Mouse (Mus musculus) gastrocnemius, postnatal 4 days (tissue): Measurements from ENCODE around the gene Cnksr3. TPM values are rescaled to one million over a fixed set of nuclear protein-coding genes. Genes with fewer than 3 reads are reported as not detected.

Experiments
- DNase-seq, 2 experiments: peaks; one replicate each; pipeline ENCODE4 v3.0.0; 2021 to 2022; ENCODE audit warnings: low spot score in 2 of 2, mixed read lengths in 2 of 2
- total RNA-seq, 2 experiments: library from RNA; stranded (reverse); gene quantifications; 2 replicates each; pipeline ENCODE4 v1.2.3; 2021

Gene Cnksr3
- total RNA-seq, 2 experiments from 2014 or later: 14.1 to 15.3 TPM

DNA sequence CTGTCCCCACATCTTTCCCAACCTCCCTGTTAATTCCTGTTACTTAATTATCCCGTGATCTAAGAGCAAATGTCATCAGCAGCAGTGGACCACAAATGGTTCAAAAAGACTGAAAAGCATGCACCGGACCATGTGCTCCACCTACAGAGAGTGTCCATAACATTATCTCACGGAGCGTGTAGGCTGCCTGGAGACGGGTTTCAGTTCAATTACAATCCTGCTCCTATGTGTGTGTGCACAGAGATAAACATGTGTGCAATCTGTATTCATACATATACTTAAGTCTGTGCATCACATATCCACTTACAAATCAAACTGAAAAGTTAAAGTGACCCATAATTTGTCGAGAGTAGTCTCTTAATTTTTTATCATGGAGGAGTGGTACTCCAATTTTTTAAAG, 14.3 kb downstream of the Cnksr3 start:
- no peak for DNase-seq

DNA sequence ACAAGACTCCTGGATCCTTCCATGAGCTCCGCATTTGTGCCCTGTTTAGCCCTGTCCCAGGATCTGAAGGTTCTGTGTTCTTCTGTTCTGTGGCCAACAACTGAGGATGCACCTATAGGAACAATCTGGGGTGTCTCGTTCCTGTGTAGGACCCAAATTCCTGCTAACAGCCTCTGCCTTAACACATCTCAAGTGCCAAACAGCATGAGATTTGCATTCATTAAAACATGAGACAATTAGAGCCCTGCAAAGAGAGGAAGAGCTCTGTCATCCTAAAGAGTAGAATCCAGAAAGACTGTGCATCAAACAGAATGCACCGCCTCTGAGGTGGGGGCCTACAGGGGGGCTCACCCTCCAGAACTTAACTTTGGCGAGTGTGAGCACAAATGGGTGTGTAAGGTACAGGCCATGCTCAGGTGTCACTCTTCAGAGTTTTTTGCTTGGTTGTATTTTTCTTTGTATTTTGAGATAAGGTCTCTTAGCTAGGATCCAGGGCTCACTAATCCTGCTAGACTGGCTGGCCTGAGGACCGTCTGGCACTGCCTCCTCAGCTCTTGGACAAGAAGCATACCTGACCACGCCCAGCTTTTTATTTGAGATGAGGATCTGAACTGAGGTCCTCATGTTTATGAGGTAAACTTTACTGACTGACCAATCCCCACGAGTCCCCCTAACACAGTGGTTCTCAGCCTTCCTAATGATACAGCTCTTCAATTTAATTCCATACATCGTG, 15.2 kb downstream of the Cnksr3 start:
- no peak for DNase-seq

DNA sequence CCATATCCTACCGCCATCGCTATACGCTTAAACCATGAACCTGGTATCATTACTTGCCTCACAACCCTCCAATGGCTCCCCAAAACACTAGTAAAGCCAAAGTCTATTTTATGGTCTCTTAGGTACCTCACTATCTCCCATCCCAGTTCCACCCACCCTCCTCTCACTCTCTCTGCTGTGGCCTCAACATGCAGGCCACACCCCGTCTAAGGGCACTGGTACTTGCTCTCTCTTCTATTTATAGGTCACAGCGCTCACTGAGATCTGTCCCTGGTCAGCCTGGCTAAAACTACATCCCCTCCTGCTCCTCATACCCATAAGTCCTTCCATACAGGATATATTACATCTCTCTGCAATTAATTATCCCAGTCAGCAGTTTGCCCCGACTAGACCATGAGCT, 16.1 kb downstream of the Cnksr3 start:
- no peak for DNase-seq

DNA sequence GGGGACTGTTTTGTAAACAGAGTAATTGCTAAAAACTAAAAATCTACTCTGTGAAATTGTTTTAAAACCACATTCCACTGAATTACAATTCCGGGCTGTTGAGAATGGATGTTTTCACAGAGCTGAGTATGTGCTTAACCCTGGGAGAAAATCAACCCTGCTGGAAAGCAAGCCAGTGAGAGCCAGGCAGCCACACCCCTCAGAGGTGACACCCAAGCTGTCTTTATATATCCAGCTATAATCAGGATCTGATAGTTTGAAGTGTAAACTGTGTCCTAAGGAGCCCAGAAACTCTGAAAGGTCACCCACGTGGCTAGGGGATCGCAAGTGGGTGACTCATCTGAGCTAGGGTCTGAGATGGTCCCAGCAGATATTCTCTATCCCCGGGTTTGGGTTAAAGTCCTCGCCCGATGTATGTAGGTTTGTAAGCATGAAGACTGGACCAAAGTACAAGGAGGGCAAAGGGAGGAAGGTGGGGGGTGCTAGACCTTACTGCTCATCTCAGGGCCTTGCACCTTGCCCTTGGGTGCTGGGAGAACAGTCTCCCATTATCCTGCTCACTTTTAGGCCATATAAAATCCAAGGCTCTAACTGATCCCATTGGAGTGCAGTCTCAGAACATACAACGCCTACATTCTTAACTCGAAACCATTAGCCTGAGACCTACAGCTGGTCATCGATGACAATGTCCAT, 20.2 kb downstream of the Cnksr3 start:
- no peak for DNase-seq

DNA sequence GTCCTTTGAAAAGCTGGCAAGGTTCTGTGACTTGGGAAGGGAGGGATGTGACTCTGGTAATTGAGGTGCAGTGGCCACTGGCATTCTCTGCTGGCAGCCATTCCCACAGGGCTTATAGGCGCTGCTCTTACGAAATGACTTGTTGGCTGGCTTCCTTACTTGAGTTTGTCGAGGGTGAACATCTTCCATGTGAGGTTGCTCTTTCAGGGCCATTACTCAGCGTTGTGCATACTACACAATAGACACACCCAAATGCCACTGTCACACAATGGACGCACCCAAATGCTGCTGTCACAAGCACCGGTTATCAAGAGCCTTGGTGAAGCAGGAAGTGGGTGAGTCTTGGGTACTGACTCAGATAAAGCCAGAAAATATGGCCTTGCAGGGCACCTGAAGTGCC, 22.8 kb downstream of the Cnksr3 start:
- no peak for DNase-seq

DNA sequence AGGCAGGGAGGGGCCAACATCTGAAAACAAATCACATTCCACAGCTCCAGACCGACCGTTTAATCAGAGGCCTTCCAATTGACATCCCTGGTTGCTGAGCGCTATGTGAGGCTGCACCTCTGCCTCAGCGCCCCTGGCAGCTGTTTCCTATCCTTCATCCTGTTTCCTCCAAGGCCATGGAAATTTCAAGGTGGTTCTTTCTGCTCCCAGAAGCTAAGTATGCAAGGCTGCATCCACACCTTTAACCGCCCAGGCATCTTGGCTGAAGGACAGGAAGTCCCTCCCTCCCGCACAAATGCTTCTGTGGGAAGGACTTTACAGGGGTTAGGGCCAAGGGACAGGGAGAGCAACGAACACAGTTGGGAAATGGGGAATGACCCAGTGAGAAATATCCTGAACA, 24.2 kb downstream of the Cnksr3 start:
- no peak for DNase-seq

DNA sequence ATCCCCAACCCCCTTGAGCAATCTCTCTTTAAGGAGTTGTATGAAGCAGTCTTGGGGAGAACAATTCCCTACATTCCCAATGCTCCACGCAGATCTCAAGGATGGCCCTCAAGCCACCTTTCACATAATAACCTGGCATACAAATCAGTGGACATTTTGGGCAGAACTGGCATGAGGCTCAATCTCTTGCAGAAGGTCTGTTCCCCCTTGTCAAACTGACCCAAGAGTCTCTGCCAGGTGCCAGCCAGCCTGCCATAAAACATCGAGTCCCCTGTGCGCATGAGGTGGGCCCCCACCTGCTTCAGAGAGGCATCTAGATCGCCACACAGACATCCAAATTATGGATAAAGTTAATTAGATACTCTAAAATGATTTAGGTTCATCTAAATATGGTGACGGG, 25.0 kb downstream of the Cnksr3 start:
- no peak for DNase-seq

DNA sequence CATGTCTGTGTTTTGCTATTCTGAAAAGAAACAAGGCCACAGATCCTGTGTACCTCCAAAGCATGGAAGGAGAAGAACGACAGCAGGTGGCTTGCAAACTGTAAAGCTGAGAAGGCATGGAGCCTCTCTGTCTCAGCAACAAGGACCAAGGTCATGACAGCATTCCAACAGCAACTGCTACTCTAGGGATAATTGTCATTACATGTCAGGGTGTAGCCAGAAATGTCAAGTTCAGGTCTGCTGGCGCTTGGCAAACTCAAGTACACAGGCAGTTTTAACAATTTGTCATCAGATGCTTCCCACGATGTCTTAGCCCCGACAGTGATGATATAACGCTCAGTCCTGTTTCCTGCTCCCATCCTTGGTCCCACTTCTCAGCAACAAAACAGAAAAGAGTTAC, 26.0 kb downstream of the Cnksr3 start:
- DNase-seq: no peak

DNA sequence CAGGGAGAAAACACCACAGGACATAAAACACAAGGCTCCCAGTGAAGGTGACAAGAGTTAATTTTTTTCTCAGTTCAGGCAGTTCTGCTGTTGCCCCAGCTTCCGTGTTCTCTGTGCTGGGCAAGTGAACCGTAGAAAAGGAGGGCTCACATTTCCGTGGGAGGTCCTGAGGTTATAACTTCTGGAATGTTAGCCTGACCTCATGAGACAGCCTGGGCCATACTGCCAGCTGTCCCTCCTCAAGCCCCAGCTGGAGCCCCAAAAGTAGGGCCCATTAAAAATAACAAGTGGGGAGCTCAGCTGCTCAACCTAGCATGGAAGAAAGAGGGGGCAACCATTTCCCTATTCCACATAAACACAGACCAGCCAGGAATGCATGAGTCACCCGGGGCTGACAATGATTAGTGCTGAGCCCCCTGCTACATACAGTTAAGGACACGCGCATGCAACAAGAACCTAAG, 28.8 kb downstream of the Cnksr3 start:
- DNase-seq: peak in 1 of 2 experiments; percentile 21

DNA sequence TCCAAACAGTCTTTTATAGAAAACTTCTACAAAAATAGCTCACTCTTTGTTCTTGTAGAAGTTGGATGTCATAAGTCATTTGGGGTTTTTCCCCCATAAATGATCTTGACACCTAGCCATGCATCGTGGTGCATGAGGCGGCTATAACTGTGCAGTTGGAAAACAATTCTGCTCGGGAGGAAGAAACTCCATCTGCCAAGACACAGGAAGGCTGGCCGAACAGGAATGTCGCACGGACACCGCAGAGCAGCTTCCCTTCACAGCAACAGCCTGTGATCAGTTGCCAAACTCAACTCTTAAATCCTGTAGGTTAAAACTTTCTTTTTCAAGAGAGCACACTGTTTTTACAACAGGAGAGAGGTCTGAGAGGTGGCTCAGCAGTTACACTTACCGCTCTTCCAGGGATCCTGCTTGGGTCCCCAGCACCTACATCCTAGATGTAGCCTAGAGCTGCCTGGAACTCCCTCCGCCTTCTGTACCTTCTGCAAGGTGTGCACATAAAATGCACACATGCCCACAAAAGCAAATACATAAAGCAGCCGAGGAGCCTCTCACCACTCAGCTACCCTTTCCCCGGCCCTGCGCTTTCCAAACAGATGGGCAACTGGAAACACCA, 29.4 kb downstream of the Cnksr3 start:
- peak in 1 of 2 experiments; percentile 20 for DNase-seq

DNA sequence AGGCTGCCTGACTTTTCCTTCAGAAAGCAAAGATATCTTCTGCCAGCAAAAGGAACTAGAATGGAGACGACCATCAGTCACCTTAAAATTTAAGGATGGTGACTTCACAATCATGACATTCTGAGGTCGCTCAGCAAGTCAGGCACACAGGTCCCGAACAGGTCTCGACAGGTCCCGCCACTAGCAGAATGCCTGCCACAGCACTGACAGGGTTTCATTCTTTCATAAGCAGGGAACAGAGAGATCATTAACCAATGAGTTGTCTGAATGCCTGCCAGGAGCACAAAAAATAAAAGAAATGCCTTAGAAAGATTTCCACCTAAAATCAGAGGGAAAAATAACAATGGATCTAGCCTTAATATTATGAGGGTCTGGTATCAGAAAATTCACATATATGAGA, 31.7 kb downstream of the Cnksr3 start:
- DNase-seq: no peak

DNA sequence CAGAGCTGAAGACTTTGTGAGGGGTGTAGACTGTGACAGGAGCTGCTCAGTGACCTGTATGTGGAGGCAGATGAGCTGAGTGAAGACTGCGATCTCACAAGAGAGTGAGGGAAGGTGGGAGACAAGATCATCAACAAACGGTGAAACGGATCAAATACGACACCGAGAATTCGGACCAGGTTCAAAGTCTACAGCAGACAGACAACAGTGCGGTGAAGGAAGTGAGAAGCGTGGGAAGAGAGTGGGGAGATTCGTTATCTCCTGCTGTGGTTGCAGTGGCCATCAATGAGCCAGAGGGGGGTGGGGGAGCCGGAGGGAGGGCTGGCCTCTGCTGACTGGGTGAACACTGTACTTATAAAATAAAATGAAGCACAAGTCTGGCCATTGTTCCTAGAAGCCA, 33.5 kb downstream of the Cnksr3 start:
- DNase-seq: no peak

DNA sequence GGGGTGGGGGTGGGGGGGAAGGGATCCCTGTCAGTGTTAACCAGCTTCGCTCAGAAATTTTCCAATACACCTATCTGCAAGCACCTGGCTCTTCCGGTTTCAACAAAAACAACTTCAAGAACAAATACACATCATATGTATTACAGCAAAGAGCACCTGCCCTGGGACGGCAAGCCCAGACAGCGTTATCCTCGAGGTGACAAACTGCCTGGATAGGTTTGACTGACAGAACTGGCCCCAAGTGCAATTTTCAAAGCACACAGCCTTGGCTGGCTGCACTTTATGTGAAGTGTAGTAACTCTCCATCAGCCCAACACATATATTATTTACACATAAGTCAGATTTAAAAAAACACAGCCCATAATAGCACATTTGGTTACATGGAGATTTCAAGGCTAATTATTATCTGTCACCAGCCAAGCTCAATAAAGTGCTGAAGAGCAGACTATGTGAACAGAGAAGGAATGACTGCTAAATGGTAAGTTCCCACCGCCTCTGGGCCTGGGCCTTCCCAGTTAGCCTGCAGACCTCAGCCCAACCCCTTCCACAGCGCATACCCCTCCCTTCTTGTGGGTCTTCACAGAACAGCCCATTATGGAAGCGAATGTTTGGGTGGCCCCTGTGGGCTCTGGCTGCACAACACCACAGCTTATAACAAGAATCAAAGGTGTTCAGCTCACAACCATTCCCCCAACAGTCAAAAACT, 35.7 kb downstream of the Cnksr3 start:
- DNase-seq: no peak

DNA sequence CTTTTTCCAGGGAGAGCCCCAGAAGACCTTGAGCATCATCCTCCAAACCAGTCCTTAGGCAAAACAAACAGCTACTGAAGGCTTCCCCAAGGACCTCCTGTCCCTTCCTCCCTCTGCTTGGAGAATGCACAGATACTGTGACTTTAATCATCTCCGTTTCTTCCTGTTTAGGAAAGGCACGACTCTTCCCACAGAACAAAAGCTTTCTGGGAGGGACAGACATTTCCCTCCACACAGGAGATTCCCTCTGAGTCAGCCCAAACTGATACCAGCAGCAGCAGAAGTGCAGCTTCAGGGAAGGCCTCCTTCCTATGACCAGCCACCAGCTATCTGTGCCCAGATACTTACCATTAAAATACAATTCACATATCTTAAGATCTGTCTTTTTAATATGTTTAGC, 37.6 kb downstream of the Cnksr3 start:
- DNase-seq: no peak

DNA sequence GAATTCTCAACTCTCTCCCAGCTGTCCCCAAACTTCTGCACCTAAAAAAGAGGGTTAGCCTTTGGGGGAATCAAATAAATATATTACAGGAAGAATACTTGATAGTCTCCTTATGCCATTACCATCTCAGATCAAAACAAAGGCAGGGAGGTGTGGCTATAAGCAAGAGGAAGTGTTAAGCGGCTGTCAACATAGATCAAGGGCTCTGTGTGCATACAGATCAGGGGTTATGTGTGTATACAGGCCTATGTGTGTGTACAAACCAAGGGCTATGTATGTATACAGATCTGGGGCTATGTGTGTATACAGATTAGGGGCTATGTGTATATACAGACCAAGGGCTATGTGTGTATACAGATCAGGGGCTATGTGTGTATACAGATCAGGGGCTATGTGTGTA, 38.9 kb downstream of the Cnksr3 start:
- no peak for DNase-seq

DNA sequence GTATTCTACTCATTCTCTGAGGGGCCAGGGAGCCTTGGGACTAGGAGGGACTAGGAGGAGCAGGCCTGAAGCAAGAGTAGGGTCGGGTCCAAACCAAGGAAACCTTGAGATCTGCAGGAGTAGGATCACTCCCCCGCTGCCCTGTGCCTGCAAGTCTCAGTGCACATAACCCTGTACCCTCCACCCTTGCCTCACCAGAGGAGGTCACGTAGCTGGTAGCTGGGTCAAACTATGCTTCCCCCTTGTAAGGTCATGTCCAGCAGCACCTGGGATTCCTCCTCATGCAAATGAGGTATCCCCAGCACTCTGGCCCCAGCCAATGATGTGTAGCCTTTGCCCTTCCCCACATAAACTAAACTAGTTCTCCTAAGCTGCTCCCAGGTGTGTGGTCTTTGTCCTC, 41.6 kb downstream of the Cnksr3 start:
- DNase-seq: no peak

DNA sequence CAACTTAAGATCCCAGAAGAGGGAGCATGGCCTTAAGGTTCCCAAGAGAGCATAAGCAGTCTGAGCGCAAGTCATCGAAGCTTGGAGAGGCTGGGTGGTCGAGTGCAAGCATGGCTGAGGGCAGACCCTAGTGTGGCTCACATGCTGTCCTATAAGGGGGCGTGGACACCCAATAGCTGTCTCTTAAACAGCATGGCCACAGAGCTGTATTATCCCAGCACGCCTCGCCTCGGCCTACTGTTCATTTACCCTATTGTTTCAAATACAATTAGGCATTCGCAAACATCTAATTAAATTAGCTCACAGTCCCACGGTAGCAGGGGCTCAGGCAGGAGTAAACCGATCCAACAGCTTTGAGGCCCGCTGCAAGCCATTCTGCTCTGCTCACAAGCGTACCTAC, 49.0 kb downstream of the Cnksr3 start:
- DNase-seq: no peak

DNA sequence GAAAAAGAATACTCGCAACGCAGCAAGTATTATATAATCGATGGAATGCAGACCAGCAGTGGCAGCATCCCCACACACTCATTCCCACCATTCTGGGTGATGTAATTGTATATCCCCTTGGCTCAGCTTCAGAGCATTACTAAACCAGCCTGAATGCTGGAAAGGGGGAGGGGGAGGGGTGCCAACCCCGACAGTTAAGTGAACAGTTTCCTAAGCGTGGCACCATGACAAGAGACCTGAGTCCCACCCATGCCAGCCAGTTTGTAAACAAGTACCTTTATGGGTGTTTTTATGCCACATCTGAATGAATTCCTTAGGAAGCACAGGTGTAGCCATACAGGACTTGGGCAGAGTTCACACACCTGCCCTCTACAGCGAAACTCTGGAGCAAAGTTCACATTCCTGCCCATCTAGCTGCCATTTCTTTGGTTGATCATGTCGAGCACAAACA, 53.0 kb downstream of the Cnksr3 start:
- DNase-seq: peak in 1 of 2 experiments; percentile 36

DNA sequence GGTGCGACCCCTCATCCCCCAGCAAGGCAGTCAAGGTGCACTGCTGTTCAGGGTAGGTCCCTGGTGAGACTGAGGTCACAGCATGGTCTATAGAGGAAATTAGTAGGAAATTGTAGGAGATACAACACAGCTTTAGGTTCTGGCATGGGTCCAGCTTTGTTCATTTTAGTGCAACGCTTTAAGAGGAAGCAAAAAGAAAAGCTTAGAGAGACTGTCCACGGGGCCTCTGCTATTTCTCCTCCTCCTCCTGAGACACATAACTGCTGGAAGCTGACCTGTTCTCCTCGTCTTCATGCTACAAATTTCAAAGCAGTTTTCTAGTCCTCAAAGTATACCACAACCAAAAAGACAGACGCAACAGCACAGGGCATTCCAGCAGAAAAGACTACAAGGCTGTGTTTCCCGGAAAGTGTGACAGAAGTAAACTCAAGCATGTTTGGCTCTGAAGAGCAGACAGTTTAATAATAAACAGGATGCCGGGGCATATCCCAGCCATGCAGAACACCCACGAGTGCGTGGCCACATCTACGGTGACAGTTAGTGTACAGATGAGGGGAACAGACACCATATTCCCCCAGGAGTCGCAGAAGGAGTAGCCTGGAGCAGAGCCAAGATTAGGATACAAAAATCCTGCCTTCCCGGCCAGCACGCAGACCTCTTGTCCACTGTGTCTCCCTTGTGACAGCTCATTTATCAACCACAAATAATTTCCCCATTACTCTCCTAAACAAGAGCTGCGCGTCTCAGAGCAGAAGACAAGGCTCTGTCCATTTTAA, 53.6 kb downstream of the Cnksr3 start:
- peak in 1 of 2 experiments; percentile 47 for DNase-seq

DNA sequence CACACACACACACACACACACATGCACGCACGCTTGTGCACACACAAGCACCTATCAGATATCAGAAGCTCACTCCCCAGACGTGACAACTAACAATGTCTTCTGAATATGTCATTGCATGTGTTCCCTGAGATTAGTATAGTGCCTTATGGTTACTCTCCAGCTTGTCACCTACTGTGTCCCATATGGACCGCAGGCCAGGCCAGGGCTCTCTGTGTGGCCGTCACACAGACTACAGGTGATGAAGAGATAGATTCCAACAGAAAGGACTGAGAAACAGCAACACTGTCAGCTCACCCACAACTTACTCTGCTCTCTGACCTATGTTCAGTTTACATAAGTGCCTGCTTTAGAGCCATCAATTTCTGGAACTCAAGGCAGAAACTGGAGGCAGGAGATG, 57.2 kb downstream of the Cnksr3 start:
- no peak for DNase-seq

DNA sequence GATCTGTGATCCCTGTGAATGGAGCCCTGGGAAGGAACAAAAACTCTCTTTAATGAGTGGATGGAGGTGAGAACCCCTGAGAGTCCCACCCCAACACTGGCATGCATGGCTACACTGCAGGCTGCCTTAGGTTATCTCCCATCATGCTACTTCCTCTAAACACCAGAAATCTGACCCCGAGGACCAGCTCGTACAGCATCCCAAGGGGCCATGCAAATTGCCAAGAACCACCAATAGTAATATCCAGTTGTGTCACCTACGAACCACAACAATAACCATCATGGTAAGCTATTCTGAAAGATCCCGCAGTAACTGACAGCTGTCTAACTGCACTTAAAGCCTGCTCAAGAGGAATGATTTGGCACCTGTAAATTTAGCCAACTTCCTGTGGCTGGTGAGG, 59.1 kb downstream of the Cnksr3 start:
- no peak for DNase-seq
